Mouse (Mus musculus): ENCODE data around the gene Skil. TPM values are rescaled to one million over a fixed set of nuclear protein-coding genes. Genes with fewer than 3 reads are reported as not detected.

Skil gene
- polyA plus RNA-seq, 1 experiment from 2014 or later: 23.2 TPM

DNA sequence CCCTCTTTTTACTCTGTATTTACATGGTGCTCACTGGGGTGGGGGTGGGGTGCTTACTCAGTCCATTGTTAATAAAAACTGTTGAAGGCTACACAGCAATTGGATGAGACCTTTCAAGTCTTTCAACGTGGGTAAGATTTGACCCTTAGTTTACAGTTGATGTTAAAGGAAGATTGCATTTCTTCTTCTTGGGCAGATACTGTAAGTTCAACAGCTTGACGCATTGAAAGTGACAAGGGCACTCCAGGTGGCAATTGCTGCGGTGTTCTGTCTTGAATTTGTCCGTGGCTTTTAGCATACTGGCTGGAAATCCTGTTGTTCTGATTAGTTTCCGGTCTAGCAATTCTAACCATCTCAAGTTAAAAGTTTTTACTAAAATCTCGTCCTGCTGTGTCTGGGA, 66.5 kb downstream of the Skil start:
- no peak for ATAC-seq (ENCODE audit: low FRiP score)
- no peak overlapping the region for H3K9ac ChIP-seq (replicated peaks)
- no peak overlapping the region for H3K4me3 ChIP-seq (replicated peaks)
- H3K4me1 ChIP-seq: no peaks in the 10 kb centered on the region; the same call in 1 of the 2 replicates
- 31% methylated on average over 6 of the region's 6 CpGs for WGBS
- H3K27me3 ChIP-seq (replicated peaks): no peaks in the 10 kb centered on the region
- no peaks in the 10 kb centered on the region for H3K36me3 ChIP-seq
- H3K4me2 ChIP-seq: no peak overlapping the region
- H3K27ac ChIP-seq (replicated peaks): no peak overlapping the region
- H3K9me3 ChIP-seq (replicated peaks): no peaks in the 10 kb centered on the region

DNA sequence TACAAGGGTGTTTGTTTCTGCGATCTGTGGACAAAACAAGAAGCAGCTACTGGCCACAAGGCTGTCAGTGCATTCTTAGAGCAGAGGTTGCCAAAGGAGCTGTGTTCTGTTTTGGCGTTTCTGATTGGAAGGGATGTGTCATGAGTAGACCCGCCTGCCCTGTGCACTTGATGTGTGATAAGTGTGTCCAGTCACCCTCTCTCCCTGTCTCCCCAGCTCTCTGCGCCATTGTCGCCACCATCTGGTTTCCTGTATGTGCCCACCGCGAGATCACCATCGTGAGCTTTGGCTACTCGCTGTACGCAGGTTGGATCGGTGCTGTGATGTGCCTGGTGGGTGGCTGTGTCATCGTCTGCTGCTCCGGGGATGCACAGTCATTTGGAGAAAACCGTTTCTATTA, 68.0 kb downstream of the Skil start:
- H3K4me3 ChIP-seq (replicated peaks): no peak overlapping the region
- no peaks in the 10 kb centered on the region for H3K4me1 ChIP-seq
- no peak overlapping the region for H3K4me2 ChIP-seq
- H3K27me3 ChIP-seq (replicated peaks): no peaks in the 10 kb centered on the region
- H3K9me3 ChIP-seq (replicated peaks): no peaks in the 10 kb centered on the region
- ATAC-seq (ENCODE audit: low FRiP score): no peak
- H3K36me3 ChIP-seq: no peaks in the 10 kb centered on the region
- 97% methylated on average over 14 of the region's 14 CpGs for WGBS
- H3K27ac ChIP-seq (replicated peaks): no peak overlapping the region
- no peak overlapping the region for H3K9ac ChIP-seq (replicated peaks)

DNA sequence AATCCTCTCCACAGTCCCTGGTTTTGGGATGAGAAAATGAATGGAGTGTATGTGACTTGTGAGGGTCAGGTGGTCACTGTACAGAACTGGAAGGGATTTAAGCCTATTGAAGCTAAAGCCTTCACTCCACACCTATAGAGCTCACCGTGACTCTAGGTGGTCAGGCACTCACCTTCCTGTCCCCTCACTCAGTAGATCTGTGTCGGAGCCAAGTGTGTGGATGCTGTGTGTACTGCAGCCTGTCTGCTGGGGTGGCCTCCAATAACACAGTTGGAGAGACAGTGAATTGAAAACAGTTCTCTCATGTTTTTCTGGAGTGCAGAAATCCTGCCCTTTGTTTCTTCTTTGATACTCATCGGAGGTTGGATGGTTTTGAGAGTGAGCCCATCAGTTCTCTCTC, 70.9 kb downstream of the Skil start:
- H3K9me3 ChIP-seq (replicated peaks): no peaks in the 10 kb centered on the region
- no peak overlapping the region for H3K27ac ChIP-seq (replicated peaks)
- H3K9ac ChIP-seq (replicated peaks): no peak overlapping the region
- no peak overlapping the region for H3K4me3 ChIP-seq (replicated peaks)
- ATAC-seq (ENCODE audit: low FRiP score): no peak
- no peaks in the 10 kb centered on the region for H3K4me1 ChIP-seq
- no peak overlapping the region for H3K4me2 ChIP-seq
- WGBS: 67% methylated on average over 3 of the region's 3 CpGs
- H3K36me3 ChIP-seq: no peaks in the 10 kb centered on the region
- no peaks in the 10 kb centered on the region for H3K27me3 ChIP-seq (replicated peaks)

DNA sequence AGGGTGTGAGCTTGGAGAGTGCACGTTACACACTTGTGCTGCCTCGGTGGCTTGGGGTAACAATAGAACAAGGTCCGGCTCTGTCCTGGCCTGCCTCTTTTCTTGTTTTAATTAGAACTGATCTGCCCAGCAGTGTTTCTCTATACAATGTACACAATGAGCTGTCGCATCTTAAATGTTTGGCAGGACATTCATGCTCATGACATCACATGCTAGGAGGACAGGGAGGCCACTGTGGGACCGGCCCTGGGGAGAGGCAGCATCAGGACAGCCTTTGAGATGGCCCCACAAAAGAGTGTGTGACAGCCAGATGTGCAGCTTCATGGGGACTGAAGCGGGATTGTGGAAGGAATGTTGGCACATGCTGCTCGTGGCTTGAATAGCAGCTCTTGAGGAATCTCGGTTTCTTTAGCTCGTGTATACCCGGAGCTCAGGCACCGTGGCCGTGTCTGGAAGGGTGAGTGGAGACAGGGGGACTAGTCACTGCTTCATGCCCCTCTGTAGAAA, 71.6 kb downstream of the Skil start:
- WGBS: 44% methylated on average over 12 of the region's 12 CpGs
- Histone ChIP-seq H3K27me3 (replicated peaks) (no peaks in the 10 kb centered on the region), H3K36me3 (no peaks in the 10 kb centered on the region), H3K4me2 (no peak overlapping the region), H3K4me1 (no peaks in the 10 kb centered on the region), H3K4me3 (replicated peaks) (no peak overlapping the region), H3K27ac (replicated peaks) (no peak overlapping the region), H3K9me3 (replicated peaks) (no peaks in the 10 kb centered on the region), H3K9ac (replicated peaks) (no peak overlapping the region)
- ATAC-seq (ENCODE audit: low FRiP score): peak; percentile 68; the same call in 1 of the 2 replicates

Other genes with a start within 250 kb of the Skil start
- 1.8 and 3.1 TPM in 2 replicates for gene Gpr160, start 239.1 kb upstream of the Skil start, polyA plus RNA-seq (2015; fragmentation: Nextera tagmentation; extraction: Ambion mirVana)
- gene Phc3, start 125.6 kb upstream of the Skil start, polyA plus RNA-seq (2015; fragmentation: Nextera tagmentation; extraction: Ambion mirVana): 8.7 and 8.9 TPM in 2 replicates
- gene Prkci, start 99.3 kb upstream of the Skil start, polyA plus RNA-seq (2015; fragmentation: Nextera tagmentation; extraction: Ambion mirVana): 25.1 and 29.4 TPM in 2 replicates
- 29.8 and 30.3 TPM in 2 replicates for gene Cldn11, start 54.9 kb downstream of the Skil start, polyA plus RNA-seq (2015; fragmentation: Nextera tagmentation; extraction: Ambion mirVana)
- 7.2 and 7.4 TPM in 2 replicates for gene Slc7a14, start 215.3 kb downstream of the Skil start, polyA plus RNA-seq (2015; fragmentation: Nextera tagmentation; extraction: Ambion mirVana)